Mouse (Mus musculus) hindbrain, embryonic 11.5 days (tissue): ENCODE measurements around the gene Nek9. TPM values are rescaled to one million over a fixed set of nuclear protein-coding genes. Genes with fewer than 3 reads are reported as not detected.
"Not testable (repeated sequence)": the region's sequence is repeated elsewhere in the genome, so short reads cannot be mapped to it uniquely, and the experiment has no call there.

ENCODE experiments used
- ATAC-seq: fragments of 200-750 bp; cut with Nextera tagmentation; 2 replicates; pipeline ENCODE4 v1.8.0; 2017; ENCODE audit warnings: mild to moderate bottlenecking, moderate TSS enrichment, moderate library complexity; ENCODE audit not compliant: low FRiP score
- DNase-seq: peaks from one replicate; pipeline ENCODE4 v3.0.0-alpha.2; 2015; ENCODE audit warnings: low spot score
- H3K27ac ChIP-seq: fragments of 300-500 bp; sonication (generic); 2 replicates; pipeline ENCODE4 v1.5.1; 2014; ENCODE audit warnings: mild to moderate bottlenecking, low read depth, low read length
- H3K27me3 ChIP-seq: fragments of 300-500 bp; sonication (generic); 2 replicates; pipeline ENCODE4 v1.6.1; 2014; ENCODE audit warnings: mild to moderate bottlenecking, low read length, moderate library complexity, mixed read lengths; ENCODE audit not compliant: control insufficient read depth, insufficient read depth
- H3K36me3 ChIP-seq: fragments of 300-500 bp; sonication (generic); 2 replicates; pipeline ENCODE4 v1.6.1; 2014; ENCODE audit warnings: mild to moderate bottlenecking, low read length, moderate library complexity, mixed read lengths; ENCODE audit not compliant: control insufficient read depth, insufficient read depth
- H3K4me1 ChIP-seq: fragments of 300-500 bp; sonication (generic); replicated peaks from 2 replicates; pipeline ENCODE4 v1.6.1; 2014; ENCODE audit warnings: low read length, mixed read lengths; ENCODE audit not compliant: control insufficient read depth, insufficient read depth
- H3K4me2 ChIP-seq: fragments of 300-500 bp; sonication (generic); replicated peaks from 2 replicates; pipeline ENCODE4 v1.6.1; 2014; ENCODE audit warnings: mild to moderate bottlenecking, low read depth, low read length
- H3K4me3 ChIP-seq: fragments of 300-500 bp; sonication (generic); 2 replicates; pipeline ENCODE4 v1.5.1; 2014; ENCODE audit warnings: low read depth, low read length
- H3K9ac ChIP-seq: fragments of 300-500 bp; sonication (generic); 2 replicates; pipeline ENCODE4 v1.6.1; 2014; ENCODE audit warnings: low read depth, low read length
- H3K9me3 ChIP-seq: fragments of 300-500 bp; sonication (generic); 2 replicates; pipeline ENCODE4 v1.6.1; 2016; ENCODE audit warnings: low read length; ENCODE audit not compliant: control insufficient read depth
- WGBS: fragments of 180-500 bp; shearing (Covaris S2); extraction: QIAGEN DNeasy Blood & Tissue Kit; methylation state at CpG from one replicate; pipeline ENCODE4 v1.1.7; 2014; 5-methylcytosine and 5-hydroxymethylcytosine counted together
- polyA plus RNA-seq: library from polyadenylated mRNA; unstranded; fragments of >200 nt; fragmentation: Nextera tagmentation; extraction: Ambion mirVana; gene quantifications from 2 replicates; pipeline ENCODE4 v1.2.1, GENCODE M21; 2014

Nek9 gene
- polyA plus RNA-seq, 1 experiment from 2014 or later = 13.4 TPM

- peak overlapping the region; percentile 65; the same call in 1 of the 2 replicates for H3K4me2 ChIP-seq
- no peaks in the 10 kb centered on the region for H3K36me3 ChIP-seq
- no peaks in the 10 kb centered on the region for H3K9me3 ChIP-seq
- H3K27me3 ChIP-seq = no peaks in the 10 kb centered on the region
- H3K27ac ChIP-seq = no peak overlapping the region
- H3K4me1 ChIP-seq = 0 out of 2 replicates have a peak, but pooled peaks cover 2% of the 10 kb centered on the region
- DNase-seq = no peak
- 63% methylated on average over 24 of the region's 24 CpGs for WGBS
- ATAC-seq = no peak
- H3K4me3 ChIP-seq = peak overlapping the region; percentile 40; the same call in 1 of the 2 replicates
- H3K9ac ChIP-seq = peak overlapping the region; percentile 37; the same call in 1 of the 2 replicates
These were observed 49.8 kb downstream of the Nek9 start for GRCm38 (mm10) chr12:85289157-85290000.

GRCm38 (mm10) chr12:85288486-85289156 is 50.5 kb downstream of the Nek9 start, which contains the start of gene Zc2hc1c:
Zc2hc1c (plus strand) TSS chr12:85288591.
- peak; percentile 93 for DNase-seq
- Histone ChIP-seq H3K9me3 (no peaks in the 10 kb centered on the region), H3K9ac (peak within 1 kb of the TSS; percentile 37), H3K4me1 (0 out of 2 replicates have a peak, but pooled peaks cover 2% of the 10 kb centered on the region), H3K27ac (no peak within 1 kb of the TSS), H3K4me3 (peak within 1 kb of the TSS; percentile 40), H3K4me2 (peak within 1 kb of the TSS; percentile 65), H3K27me3 (no peaks in the 10 kb centered on the region), H3K36me3 (no peaks in the 10 kb centered on the region)
- 3% methylated on average over 30 of the region's 31 CpGs for WGBS
- peak; percentile 90 for ATAC-seq

DNA sequence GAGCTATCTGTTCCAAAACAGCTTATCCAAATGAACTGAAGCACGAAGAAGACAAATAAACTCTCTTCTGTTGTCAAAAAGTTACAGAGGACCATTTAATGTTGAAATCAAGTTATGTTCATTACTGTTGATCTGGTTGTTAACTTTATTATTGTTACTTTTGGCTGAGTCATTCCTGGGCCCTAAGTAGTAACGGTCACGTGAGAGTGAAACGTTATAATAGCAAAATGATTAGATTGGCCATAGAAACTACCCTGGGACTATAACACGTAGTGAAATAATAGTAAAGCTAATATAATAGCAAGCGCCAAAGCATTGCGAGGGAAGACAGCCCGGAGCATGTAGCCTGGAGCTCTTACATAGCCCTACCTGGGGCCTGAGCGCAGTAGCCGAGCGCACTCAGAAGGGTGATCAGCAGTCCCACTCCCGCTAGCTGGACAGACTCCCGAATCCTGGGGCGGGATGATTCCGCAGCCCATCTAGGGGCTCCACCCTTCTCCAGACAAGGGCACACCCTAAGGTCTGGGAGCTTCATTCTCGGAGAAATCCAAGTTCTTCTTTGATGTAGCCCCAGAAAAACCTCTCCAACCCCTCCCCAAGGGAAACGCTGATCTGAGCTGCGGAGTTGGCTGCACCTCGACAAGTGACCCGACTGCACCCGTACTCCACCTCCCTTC is 51.2 kb downstream of the Nek9 start, which contains the start of gene Acyp1:
TSS of gene Acyp1 (minus strand) at position 630 of the 677 bp plus-strand sequence.
- DNase-seq = peak; percentile 58
- Histone ChIP-seq H3K4me1 (0 out of 2 replicates have a peak, but pooled peaks cover 2% of the 10 kb centered on the region), H3K4me2 (peak within 1 kb of the TSS; percentile 65), H3K9ac (peak within 1 kb of the TSS; percentile 37), H3K9me3 (no peaks in the 10 kb centered on the region), H3K27me3 (no peaks in the 10 kb centered on the region), H3K4me3 (peak within 1 kb of the TSS; percentile 40), H3K27ac (no peak within 1 kb of the TSS), H3K36me3 (no peaks in the 10 kb centered on the region)
- WGBS = 8% methylated on average over 21 of the region's 21 CpGs
- peak; percentile 76 for ATAC-seq

DNA sequence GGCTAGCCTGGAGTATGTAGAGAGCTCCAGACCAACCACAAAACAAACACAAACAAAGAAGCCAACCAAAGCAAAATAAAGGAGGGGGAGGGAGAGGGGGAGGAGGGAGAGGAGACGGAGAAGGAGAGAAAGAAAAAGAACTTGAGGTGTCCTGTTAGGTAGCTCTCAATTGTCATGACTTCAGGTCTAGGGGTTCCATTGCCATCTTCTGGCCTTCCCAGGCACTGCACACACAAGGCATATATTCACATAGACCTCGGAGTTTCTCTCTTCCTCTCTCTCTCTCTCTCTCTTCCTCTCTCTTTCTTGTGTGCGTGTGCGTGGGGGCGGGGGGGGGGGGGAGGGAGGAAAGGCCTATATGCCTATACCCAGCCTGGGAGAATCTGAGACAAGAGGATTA is 52.2 kb downstream of the Nek9 start:
- 30% methylated on average over 3 of the region's 5 CpGs for WGBS
- Histone ChIP-seq H3K9ac (no peak overlapping the region), H3K36me3 (no peaks in the 10 kb centered on the region), H3K4me1 (0 out of 2 replicates have a peak, but pooled peaks cover 2% of the 10 kb centered on the region), H3K27me3 (no peaks in the 10 kb centered on the region), H3K27ac (no peak overlapping the region), H3K9me3 (no peaks in the 10 kb centered on the region), H3K4me2 (no peak overlapping the region), H3K4me3 (no peak overlapping the region)
- DNase-seq (no peak), ATAC-seq (no peak)

DNA sequence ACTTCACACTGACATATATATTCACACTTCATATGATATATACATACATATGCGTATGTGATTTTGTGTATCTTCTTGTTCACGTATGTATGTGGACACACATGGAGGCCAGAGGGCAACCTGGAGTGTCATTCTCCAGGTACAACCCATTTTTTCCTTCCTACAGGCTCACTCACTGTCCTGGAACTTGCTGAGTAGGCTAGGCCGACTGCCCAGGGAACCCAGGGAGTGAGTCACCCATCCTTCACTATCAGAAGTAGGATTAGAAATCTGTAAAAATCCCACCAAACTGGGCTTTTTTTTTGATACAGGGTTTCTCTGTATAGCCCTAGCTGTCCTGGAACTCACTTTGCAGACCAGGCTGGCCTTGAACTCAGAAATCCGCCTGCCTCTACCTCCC is 54.2 kb downstream of the Nek9 start:
- WGBS = 88% methylated on average over 4 of the region's 4 CpGs
- Histone ChIP-seq H3K27me3 (no peaks in the 10 kb centered on the region), H3K4me2 (no peak overlapping the region), H3K27ac (no peak overlapping the region), H3K9me3 (no peaks in the 10 kb centered on the region), H3K4me3 (no peak overlapping the region), H3K4me1 (0 out of 2 replicates have a peak, but pooled peaks cover 2% of the 10 kb centered on the region), H3K9ac (no peak overlapping the region), H3K36me3 (no peaks in the 10 kb centered on the region)
- ATAC-seq (no peak), DNase-seq (no peak)

GRCm38 (mm10) chr12:85284331-85284730 is 54.8 kb downstream of the Nek9 start:
- DNase-seq (no peak), ATAC-seq (no peak)
- no peak overlapping the region for H3K4me3 ChIP-seq
- H3K27ac ChIP-seq = no peak overlapping the region
- no peak overlapping the region for H3K4me2 ChIP-seq
- peaks cover 7% of the 10 kb centered on the region; the same call in 1 of the 2 replicates for H3K4me1 ChIP-seq
- no peaks in the 10 kb centered on the region for H3K36me3 ChIP-seq
- no peaks in the 10 kb centered on the region for H3K27me3 ChIP-seq
- WGBS = 70% methylated on average over 8 of the region's 8 CpGs
- H3K9ac ChIP-seq = no peak overlapping the region
- H3K9me3 ChIP-seq = no peaks in the 10 kb centered on the region

GRCm38 (mm10) chr12:85281756-85282155 is 57.4 kb downstream of the Nek9 start:
- WGBS = 96% methylated on average over 1 of the region's 4 CpGs
- not testable (repeated sequence) for ATAC-seq, DNase-seq, H3K27ac ChIP-seq, H3K9me3 ChIP-seq, H3K4me1 ChIP-seq, H3K27me3 ChIP-seq, H3K9ac ChIP-seq, H3K36me3 ChIP-seq, H3K4me2 ChIP-seq, H3K4me3 ChIP-seq

- H3K4me2 ChIP-seq = peak overlapping the region; percentile 86
- ATAC-seq (no peak; the same call in 1 of the 2 replicates), DNase-seq (no peak)
- no peaks in the 10 kb centered on the region for H3K36me3 ChIP-seq
- 65% methylated on average over 12 of the region's 12 CpGs for WGBS
- no peak overlapping the region for H3K27ac ChIP-seq
- no peak overlapping the region for H3K9ac ChIP-seq
- H3K9me3 ChIP-seq = no peaks in the 10 kb centered on the region
- H3K4me1 ChIP-seq = peaks cover 5% of the 10 kb centered on the region; the same call in 1 of the 2 replicates
- no peak overlapping the region for H3K4me3 ChIP-seq
- H3K27me3 ChIP-seq = no peaks in the 10 kb centered on the region
These were observed 58.1 kb downstream of the Nek9 start for GRCm38 (mm10) chr12:85280845-85281651.
